Comparison of ENCODE assay signal across 52 mouse cellular contexts in the genomic region with DNA sequence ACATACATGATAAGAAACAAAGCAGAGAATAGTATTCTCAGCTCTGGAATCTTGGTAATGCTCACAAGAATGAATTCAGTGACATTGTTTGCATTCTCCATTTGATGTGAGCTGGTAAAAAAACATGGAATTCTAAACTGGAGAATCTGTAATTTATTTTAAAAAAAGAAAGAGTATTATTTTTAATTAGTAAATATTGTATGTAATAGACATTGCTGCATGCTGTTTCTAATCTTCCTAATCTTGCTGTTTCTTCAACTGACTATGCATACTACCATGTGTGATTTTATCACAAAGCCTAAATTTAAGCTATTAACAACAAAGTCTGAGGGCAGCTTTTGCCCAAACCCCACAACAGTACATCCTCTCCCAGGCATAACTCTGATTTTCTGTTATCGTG. TPM values are rescaled to one million over a fixed set of nuclear protein-coding genes. Genes with fewer than 3 reads are reported as not detected.
"Had no signal": no experiment of that assay in that cellular context is flagged by ENCODE, and none has a peak within 500 bp of the region (broad histone marks: within the 10 kb centered on the region; RNA-seq: fewer than 3 reads in every experiment).

Gene Olfr1230, minus strand, starts transcription at position 101 of the 400 bp plus-strand sequence.

- H3K27ac ChIP-seq: heart, embryonic 13.5 days; heart, embryonic 15.5 days; hindbrain, embryonic 10.5 days; hindbrain, embryonic 12.5 days; hindbrain, embryonic 13.5 days; hindbrain, embryonic 14.5 days; hindbrain, embryonic 15.5 days; hindbrain, postnatal 0 days; intestine, embryonic 15.5 days; kidney, embryonic 15.5 days; kidney, postnatal 0 days; layer of hippocampus, adult 2 months; left cerebral cortex, adult 2 months had no signal

- DNase-seq: heart, postnatal 10 days; heart, postnatal 14 days; heart, postnatal 36 days; heart, postnatal 4 days; kidney, adult 11 months; kidney, adult 18-20 months; kidney, adult 2 months; kidney, adult 8-10 months; kidney, adult 9 months; kidney, postnatal 10 days; kidney, postnatal 14 days; kidney, postnatal 25 days; kidney, postnatal 36 days; kidney, postnatal 4 days; layer of hippocampus, adult 9-11 months; layer of hippocampus, postnatal 36 days had no signal

- H3K4me3 ChIP-seq: heart, embryonic 12.5 days; heart, embryonic 13.5 days; heart, embryonic 15.5 days; hindbrain, embryonic 10.5 days; hindbrain, embryonic 12.5 days; hindbrain, embryonic 13.5 days; hindbrain, embryonic 15.5 days; intestine, embryonic 15.5 days; kidney, embryonic 15.5 days; layer of hippocampus, adult 2 months; left cerebral cortex, adult 2 months had no signal

- H3K4me1 ChIP-seq: heart, embryonic 12.5 days; heart, embryonic 13.5 days; heart, embryonic 15.5 days; hindbrain, embryonic 10.5 days; hindbrain, embryonic 12.5 days; hindbrain, embryonic 13.5 days; hindbrain, embryonic 15.5 days; intestine, embryonic 15.5 days; kidney, embryonic 15.5 days had no signal

RNA-seq across cellular contexts. Expression of gene Olfr1230, which starts in this region (rescaled TPM):
- total RNA-seq: heart, postnatal 10 days; heart, postnatal 14 days; heart, postnatal 25 days; heart, postnatal 36 days; heart, postnatal 4 days; hematopoietic stem cell, adult 5-6 weeks; hindbrain, postnatal 0 days; layer of hippocampus, adult 18-20 months; layer of hippocampus, adult 2 months; layer of hippocampus, adult 8-10 months; layer of hippocampus, postnatal 10 days; layer of hippocampus, postnatal 14 days; layer of hippocampus, postnatal 25 days; layer of hippocampus, postnatal 36 days; left cerebral cortex, adult 18-20 months; left cerebral cortex, adult 2 months; left cerebral cortex, adult 8-10 months had no signal
- polyA plus RNA-seq: heart, embryonic 11.5 days; heart, embryonic 12.5 days; heart, embryonic 13.5 days; heart, embryonic 14.5 days; heart, embryonic 15.5 days; heart, embryonic 16.5 days; heart, postnatal 0 days; hindbrain, embryonic 10.5 days; hindbrain, embryonic 11.5 days; hindbrain, embryonic 12.5 days; hindbrain, embryonic 13.5 days; hindbrain, embryonic 14.5 days; hindbrain, embryonic 15.5 days; hindbrain, embryonic 16.5 days; hindbrain, postnatal 0 days; inflammation-experienced regulatory T-cells, adult 6 months; intestine, embryonic 14.5 days; intestine, embryonic 15.5 days; intestine, embryonic 16.5 days; intestine, postnatal 0 days; kidney, adult 2 months; kidney, embryonic 14.5 days; kidney, embryonic 15.5 days; kidney, embryonic 16.5 days; kidney, postnatal 0 days; large intestine, adult 2 months had no signal
